Mouse (Mus musculus) bone marrow, adult 2 months (tissue): Measurements from ENCODE around the gene Akap6.

Experiments
- CTCF ChIP-seq: fragments of 200-500 bp; IDR thresholded peaks from 2 replicates; pipeline ENCODE4 v1.5.1; 2011; ENCODE audit warnings: low read length, control low read depth; ENCODE audit not compliant: control insufficient read depth, insufficient read depth
- POLR2A ChIP-seq: fragments of 200-500 bp; IDR thresholded peaks from 2 replicates; pipeline ENCODE4 v1.6.1; 2011; ENCODE audit warnings: low read depth, mild to moderate bottlenecking, control low read depth, low read length, borderline replicate concordance; ENCODE audit not compliant: control insufficient read depth

GRCm38 (mm10) chr12:52944949-52945348 lies 245.8 kb downstream of the Akap6 start:
- TF ChIP-seq CTCF (no peak), POLR2A (no peak)
